Mouse (Mus musculus): ENCODE measurements around the gene Pogz. TPM values are rescaled to one million over a fixed set of nuclear protein-coding genes. Genes with fewer than 3 reads are reported as not detected.

The Pogz gene
- polyA plus RNA-seq, 1 experiment, result 8.0 TPM

GRCm38 (mm10) chr3:94832701-94833100 is 4.7 kb upstream of the Pogz start:
- Histone ChIP-seq H3K4me3 (ENCODE audit: low read depth, low read length) (no peak overlapping the region), H3K36me3 (ENCODE audit: control insufficient read depth, insufficient read depth, low read length) (no peaks in the 10 kb centered on the region), H3K4me1 (ENCODE audit: control insufficient read depth, insufficient read depth, insufficient read length, low read length) (no peaks in the 10 kb centered on the region), H3K27ac (ENCODE audit: insufficient read depth, low read depth, low read length) (no peak overlapping the region), H3K27me3 (ENCODE audit: control insufficient read depth, insufficient read depth, low read length) (no peaks in the 10 kb centered on the region)
- 65% methylated on average over 5 of the region's 5 CpGs for WGBS
- TF ChIP-seq CTCF (IDR thresholded peaks at IDR 0.05; ENCODE audit: extremely low read depth, insufficient read length, insufficient replicate concordance, low read depth, low read length) (no peak), POLR2A (IDR thresholded peaks at IDR 0.05; ENCODE audit: low read depth, low read length) (no peak)

- Histone ChIP-seq H3K36me3 (ENCODE audit: control insufficient read depth, insufficient read depth, low read length) (no peaks in the 10 kb centered on the region), H3K4me1 (ENCODE audit: control insufficient read depth, insufficient read depth, insufficient read length, low read length) (no peaks in the 10 kb centered on the region), H3K27ac (ENCODE audit: insufficient read depth, low read depth, low read length) (no peak overlapping the region), H3K4me3 (ENCODE audit: low read depth, low read length) (no peak overlapping the region), H3K27me3 (ENCODE audit: control insufficient read depth, insufficient read depth, low read length) (no peaks in the 10 kb centered on the region)
- TF ChIP-seq CTCF (IDR thresholded peaks at IDR 0.05; ENCODE audit: extremely low read depth, insufficient read length, insufficient replicate concordance, low read depth, low read length) (no peak), POLR2A (IDR thresholded peaks at IDR 0.05; ENCODE audit: low read depth, low read length) (no peak)
These were observed 4.0 kb upstream of the Pogz start for GRCm38 (mm10) chr3:94833358-94833757.

GRCm38 (mm10) chr3:94835396-94835795 is 2.0 kb upstream of the Pogz start:
- WGBS, result 29% methylated on average over 3 of the region's 3 CpGs
- Histone ChIP-seq H3K36me3 (ENCODE audit: control insufficient read depth, insufficient read depth, low read length) (no peaks in the 10 kb centered on the region), H3K4me3 (ENCODE audit: low read depth, low read length) (no peak overlapping the region), H3K27ac (ENCODE audit: insufficient read depth, low read depth, low read length) (no peak overlapping the region), H3K27me3 (ENCODE audit: control insufficient read depth, insufficient read depth, low read length) (no peaks in the 10 kb centered on the region), H3K4me1 (ENCODE audit: control insufficient read depth, insufficient read depth, insufficient read length, low read length) (peaks cover 2% of the 10 kb centered on the region; the same call in 1 of the 2 replicates)
- TF ChIP-seq POLR2A (IDR thresholded peaks at IDR 0.05; ENCODE audit: low read depth, low read length), result no peak
- TF ChIP-seq CTCF (IDR thresholded peaks at IDR 0.05; ENCODE audit: extremely low read depth, insufficient read length, insufficient replicate concordance, low read depth, low read length), result no peak

- Histone ChIP-seq H3K4me3 (ENCODE audit: low read depth, low read length) (peak overlapping the region; percentile 100), H3K27me3 (ENCODE audit: control insufficient read depth, insufficient read depth, low read length) (no peaks in the 10 kb centered on the region), H3K4me1 (ENCODE audit: control insufficient read depth, insufficient read depth, insufficient read length, low read length) (peaks cover 2% of the 10 kb centered on the region; the same call in 1 of the 2 replicates), H3K36me3 (ENCODE audit: control insufficient read depth, insufficient read depth, low read length) (no peaks in the 10 kb centered on the region), H3K27ac (ENCODE audit: insufficient read depth, low read depth, low read length) (peak overlapping the region; percentile 76)
- 1% methylated on average over 62 of the region's 62 CpGs for WGBS
- TF ChIP-seq POLR2A (IDR thresholded peaks at IDR 0.05; ENCODE audit: low read depth, low read length) (peak; percentile 45; the same call in 1 of the 2 replicates), CTCF (IDR thresholded peaks at IDR 0.05; ENCODE audit: extremely low read depth, insufficient read length, insufficient replicate concordance, low read depth, low read length) (no peak)
These were observed 661 bp downstream of the Pogz start for GRCm38 (mm10) chr3:94837959-94838496.

- no peaks in the 10 kb centered on the region for H3K36me3 ChIP-seq (ENCODE audit: control insufficient read depth, insufficient read depth, low read length)
- 1% methylated on average over 9 of the region's 9 CpGs for WGBS
These were observed 1.3 kb downstream of the Pogz start for GRCm38 (mm10) chr3:94838631-94839030.

GRCm38 (mm10) chr3:94839101-94839500 is 1.7 kb downstream of the Pogz start:
- no peaks in the 10 kb centered on the region for H3K27me3 ChIP-seq (ENCODE audit: control insufficient read depth, insufficient read depth, low read length)
- H3K36me3 ChIP-seq (ENCODE audit: control insufficient read depth, insufficient read depth, low read length), result no peaks in the 10 kb centered on the region
- no peak overlapping the region for H3K27ac ChIP-seq (ENCODE audit: insufficient read depth, low read depth, low read length)
- H3K4me3 ChIP-seq (ENCODE audit: low read depth, low read length), result no peak overlapping the region
- WGBS, result 48% methylated on average over 5 of the region's 5 CpGs
- TF ChIP-seq CTCF (IDR thresholded peaks at IDR 0.05; ENCODE audit: extremely low read depth, insufficient read length, insufficient replicate concordance, low read depth, low read length), result no peak
- TF ChIP-seq POLR2A (IDR thresholded peaks at IDR 0.05; ENCODE audit: low read depth, low read length), result no peak
- peaks cover 2% of the 10 kb centered on the region; the same call in 1 of the 2 replicates for H3K4me1 ChIP-seq (ENCODE audit: control insufficient read depth, insufficient read depth, insufficient read length, low read length)

More at GRCm38 (mm10) chr3:94838631-94839030, 1.3 kb downstream of the Pogz start:
- Histone ChIP-seq H3K27ac (ENCODE audit: insufficient read depth, low read depth, low read length) (peak overlapping the region; percentile 76), H3K27me3 (ENCODE audit: control insufficient read depth, insufficient read depth, low read length) (no peaks in the 10 kb centered on the region), H3K4me1 (ENCODE audit: control insufficient read depth, insufficient read depth, insufficient read length, low read length) (peaks cover 2% of the 10 kb centered on the region; the same call in 1 of the 2 replicates), H3K4me3 (ENCODE audit: low read depth, low read length) (peak overlapping the region; percentile 12; the same call in 1 of the 2 replicates)
- no peak for TF ChIP-seq POLR2A (IDR thresholded peaks at IDR 0.05; ENCODE audit: low read depth, low read length)
- TF ChIP-seq CTCF (IDR thresholded peaks at IDR 0.05; ENCODE audit: extremely low read depth, insufficient read length, insufficient replicate concordance, low read depth, low read length), result no peak

- TF ChIP-seq CTCF (IDR thresholded peaks at IDR 0.05; ENCODE audit: extremely low read depth, insufficient read length, insufficient replicate concordance, low read depth, low read length), result no peak
- no peak for TF ChIP-seq POLR2A (IDR thresholded peaks at IDR 0.05; ENCODE audit: low read depth, low read length)
- 76% methylated on average over 2 of the region's 2 CpGs for WGBS
- H3K36me3 ChIP-seq (ENCODE audit: control insufficient read depth, insufficient read depth, low read length), result no peaks in the 10 kb centered on the region
- H3K4me1 ChIP-seq (ENCODE audit: control insufficient read depth, insufficient read depth, insufficient read length, low read length), result no peaks in the 10 kb centered on the region
- H3K27ac ChIP-seq (ENCODE audit: insufficient read depth, low read depth, low read length), result no peak overlapping the region
- H3K4me3 ChIP-seq (ENCODE audit: low read depth, low read length), result no peak overlapping the region
- H3K27me3 ChIP-seq (ENCODE audit: control insufficient read depth, insufficient read depth, low read length), result no peaks in the 10 kb centered on the region
These were observed 10.0 kb downstream of the Pogz start for GRCm38 (mm10) chr3:94847382-94847781.
